Mouse (Mus musculus) spleen, postnatal 36 days (tissue): ENCODE data around the gene Crybg1.
"Not testable (repeated sequence)": the region's sequence is repeated elsewhere in the genome, so short reads cannot be mapped to it uniquely, and the experiment has no call there.

Experiments
- DNase-seq, 2 experiments: peaks; one replicate each; pipeline ENCODE4 v3.0.0; 2022; ENCODE audit warnings: low spot score in 2 of 2, mixed read lengths in 1 of 2

Gene Crybg1

DNA sequence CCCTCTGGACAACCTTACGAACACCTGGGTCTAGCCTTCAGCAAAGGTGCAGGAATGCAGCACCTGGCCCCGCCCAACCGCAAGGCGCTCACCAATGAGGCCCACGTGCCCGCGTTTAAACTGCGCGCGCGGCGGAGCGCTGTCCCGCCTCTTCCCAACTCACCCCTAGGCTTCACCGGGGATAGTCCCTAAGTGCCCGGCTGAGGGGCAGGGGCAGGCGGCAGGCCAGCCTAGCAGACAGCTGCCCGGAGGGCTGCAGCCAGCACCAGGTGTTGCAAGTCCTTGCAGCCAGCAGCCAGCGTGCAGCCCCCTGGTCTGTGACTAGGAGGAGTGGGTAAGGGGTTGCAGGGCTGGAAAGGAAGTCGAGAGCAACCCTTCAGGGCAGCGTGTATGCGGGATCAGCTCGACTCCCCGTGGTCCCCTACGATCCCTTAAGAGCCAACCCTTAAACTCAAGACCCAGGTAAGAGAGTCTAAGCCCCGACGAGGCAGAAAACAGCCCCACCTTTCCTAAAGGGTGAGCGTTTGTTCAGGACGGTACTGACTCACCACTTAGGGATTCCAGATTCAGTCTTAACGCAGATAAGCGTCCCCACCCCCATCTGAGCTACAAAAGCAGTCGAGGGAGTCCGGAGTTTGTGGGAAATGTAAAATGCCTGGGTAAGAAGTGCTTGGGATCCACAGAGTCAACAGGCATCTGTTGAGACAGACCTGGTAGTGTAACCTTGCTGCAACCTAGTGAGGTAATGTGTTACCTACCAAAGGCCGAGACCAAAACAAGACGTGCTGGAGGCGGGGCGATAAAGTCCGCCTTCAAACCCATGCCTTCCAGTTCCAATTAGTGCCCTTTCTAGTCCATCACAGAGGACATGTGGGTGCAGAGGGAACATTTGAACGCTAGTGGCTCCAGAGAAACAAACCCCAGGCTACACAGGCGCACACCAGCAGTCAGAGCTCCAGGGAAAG, 142.7 kb downstream of the Crybg1 start:
- peak; percentile 31 to 41 for DNase-seq

DNA sequence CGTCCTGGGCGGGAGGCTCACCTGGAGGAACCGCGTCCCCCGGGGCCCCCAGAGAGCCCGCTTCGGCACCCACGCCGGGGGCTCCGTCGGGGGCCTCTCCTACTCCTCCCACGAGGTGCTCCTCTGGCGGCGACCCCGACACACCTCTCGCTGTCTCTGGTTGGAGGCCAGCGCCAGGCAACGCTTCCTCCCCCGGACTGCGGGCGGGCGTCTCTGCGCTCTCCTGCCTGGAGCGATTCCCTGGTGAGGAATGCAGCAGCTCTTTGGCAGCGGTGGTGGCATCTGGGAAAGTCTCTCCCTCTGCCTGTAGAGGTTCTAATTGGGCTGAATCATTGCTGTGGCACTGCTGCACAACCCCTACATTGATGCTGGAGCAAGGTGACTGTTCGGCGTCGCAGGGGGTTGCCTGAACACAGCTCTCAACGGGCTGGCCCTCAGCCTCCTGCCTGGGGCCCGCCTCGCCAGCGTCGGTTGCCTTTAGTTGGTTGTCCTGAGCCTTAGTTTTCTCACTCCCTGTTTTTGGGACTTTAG, 144.4 kb downstream of the Crybg1 start:
- peak in 1 of 2 experiments; percentile 8 for DNase-seq

DNA sequence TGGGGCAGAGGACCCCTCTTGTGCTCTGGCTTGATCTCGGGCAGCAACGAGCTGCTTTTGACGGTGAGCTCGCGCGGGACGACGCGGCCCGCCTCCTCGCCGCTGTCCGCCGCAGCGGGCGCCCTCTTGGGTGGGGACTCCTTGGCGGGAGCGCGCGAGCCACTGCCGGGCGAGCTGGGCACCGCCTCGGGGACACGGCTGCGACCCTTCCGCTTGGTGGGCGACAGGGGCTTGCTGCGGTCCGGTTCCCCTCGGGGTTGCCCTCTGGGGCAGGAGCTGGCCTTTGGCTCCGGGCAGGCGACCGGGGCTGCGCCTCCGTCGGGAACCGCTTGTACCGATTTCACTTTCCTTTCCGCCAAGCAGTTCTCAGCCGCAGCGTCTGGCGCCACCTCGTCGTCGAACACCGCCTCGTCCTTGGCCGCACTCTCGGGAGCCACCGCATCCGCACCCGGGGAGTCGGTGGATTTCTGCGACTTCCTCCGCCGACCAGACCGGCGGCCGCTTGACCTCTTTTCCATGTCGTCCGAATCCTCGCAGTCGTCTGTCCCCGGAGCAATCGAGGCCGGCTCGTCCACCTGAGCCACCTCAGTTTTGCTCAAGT, 145.0 kb downstream of the Crybg1 start:
- peak; percentile 77 for DNase-seq

DNA sequence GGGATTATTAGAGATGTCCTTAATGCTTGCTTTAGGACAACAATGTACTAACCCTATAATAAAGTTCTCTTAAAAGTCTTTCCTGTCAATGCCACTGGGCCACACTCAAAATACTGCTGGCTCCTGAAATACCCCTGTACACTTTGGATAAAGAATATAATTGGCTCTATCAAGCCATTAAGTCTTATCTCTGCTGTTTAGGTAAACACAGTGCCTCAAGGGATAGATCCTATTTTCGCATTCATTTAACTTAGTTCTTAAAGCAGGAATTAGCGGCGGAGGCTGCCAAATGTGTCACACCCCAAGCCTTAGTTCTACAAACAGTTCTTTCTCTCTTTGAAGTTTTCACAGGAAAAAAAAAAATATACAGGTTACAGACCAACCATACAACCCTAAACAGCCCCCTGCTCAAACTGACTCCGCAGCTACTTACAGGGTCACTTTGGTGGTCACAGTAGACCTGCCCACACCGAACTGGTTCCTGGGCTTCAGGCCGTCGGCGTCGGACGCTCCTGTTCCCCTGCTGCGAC, 145.6 kb downstream of the Crybg1 start:
- no peak for DNase-seq

DNA sequence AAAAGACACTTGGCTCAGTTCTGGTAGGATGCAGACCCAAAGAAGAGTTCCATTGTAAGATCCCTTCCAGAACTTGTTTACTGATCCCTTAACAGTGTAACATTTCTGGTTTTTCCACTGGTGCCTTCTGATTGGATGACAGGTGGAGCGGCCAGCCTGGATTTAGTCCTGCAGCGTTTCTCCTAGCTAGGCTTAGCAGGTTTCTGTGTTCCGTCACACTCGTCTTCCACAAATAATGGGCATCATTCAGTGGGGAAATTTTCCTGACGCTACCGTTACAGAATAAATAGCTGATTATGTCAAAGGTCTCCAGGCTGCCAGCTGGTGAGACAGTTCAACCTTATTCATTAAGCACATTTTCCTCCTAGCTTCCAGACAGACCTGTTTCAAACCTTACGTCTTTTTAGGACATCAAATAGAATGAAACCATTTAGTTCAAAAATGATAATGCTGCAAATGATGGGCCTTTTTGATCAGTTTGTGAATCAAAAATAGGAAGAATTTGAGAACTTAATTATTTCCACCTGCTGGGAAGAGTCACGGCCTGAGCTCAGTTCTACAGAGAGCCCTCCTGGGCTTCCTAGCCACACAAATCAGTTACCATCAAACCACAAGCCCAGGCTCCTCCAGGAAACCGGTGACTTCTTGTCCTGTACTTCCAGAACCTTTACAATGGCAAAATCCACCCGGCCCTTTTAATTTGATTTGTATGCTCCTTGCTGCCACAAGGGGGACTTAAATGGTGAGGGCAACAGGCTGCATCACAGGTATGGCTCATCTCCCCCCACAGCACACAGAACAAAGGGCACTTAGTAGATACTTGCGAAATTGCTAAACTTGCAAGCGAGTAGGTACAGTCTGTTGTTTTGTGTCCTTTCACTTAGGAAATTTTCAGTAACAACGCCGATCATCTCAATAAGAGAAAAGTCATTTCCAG, 146.4 kb downstream of the Crybg1 start:
- peak; percentile 42 to 51 for DNase-seq

DNA sequence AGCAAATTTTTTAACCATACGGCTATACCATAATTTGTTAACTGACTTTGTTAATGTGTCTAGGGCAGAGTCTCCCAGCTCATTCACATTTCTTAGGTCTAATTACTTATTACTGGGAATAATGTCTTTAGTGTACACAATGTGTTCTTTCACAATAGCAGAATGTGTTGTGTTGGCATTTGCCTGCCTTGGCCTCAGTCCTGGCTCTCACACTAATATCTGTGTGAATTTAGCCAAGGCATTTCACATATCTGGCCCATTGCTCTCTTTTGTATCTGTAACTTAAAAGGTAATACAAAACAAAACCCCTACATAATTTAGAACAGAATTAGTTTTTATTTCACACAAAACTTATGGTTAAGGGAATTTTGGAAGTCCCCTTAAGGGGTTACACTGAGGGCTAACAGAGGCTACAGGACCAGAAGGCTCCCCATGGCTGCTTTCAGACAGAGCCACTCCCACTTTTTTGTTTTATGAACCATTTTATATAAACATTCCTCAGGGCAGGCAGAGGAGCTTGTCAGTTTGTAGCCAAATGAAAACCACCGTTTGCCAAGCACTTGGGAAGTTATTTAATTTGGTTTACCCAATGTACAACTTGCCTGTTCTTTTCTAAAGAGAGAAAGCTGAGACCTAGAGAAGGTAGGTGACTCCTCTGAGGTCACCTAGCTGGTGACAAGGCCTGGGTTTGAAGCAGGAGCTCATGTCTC, 148.3 kb downstream of the Crybg1 start:
- no peak for DNase-seq

DNA sequence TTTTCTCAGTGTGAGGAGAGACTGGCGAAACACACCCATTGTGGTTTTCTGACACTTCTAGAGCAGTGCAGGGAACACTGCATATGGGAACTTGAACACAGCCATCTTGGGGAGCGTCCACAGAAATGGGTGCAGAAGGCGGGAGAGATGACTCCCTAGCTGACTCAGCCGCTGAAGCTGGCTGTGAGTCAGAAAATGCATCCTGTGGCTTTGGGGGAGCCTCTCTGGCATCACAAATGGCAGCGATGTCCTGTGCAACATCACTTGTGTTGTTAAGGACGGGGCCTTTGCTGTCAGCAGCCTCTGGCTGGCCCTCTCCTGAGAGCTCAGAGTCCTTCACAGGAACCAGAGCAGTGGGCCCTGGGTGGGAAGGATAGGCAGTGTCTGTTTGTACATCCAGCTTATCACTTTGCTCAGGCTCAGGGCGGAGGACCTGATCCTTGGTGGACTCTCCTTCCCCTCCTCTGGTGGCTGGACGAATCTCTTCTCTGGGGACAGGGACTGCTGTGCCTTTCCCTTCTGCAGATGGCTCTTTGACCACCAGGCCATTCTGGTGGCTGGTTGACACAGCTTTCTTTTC, 150.1 kb downstream of the Crybg1 start:
- DNase-seq = no peak

DNA sequence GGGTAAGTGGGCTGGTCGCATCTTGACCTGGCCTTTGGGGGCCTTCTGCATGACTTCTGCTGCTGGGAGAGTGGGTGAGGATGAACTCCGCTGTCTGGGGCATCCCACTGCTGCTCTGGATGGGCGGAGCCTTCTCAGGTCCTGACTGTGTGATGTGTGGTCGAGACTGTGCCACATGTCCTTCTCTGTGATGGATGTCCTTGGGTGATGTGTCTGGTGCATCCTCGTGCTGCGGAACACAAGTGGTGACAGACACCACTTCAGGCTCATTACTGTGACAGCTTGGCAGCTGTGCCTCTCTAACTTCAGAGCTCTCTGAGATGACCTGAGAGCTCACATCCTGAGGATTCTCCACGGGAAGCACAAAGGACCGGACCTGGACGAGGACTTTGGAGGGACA, 150.6 kb downstream of the Crybg1 start:
- no peak for DNase-seq

DNA sequence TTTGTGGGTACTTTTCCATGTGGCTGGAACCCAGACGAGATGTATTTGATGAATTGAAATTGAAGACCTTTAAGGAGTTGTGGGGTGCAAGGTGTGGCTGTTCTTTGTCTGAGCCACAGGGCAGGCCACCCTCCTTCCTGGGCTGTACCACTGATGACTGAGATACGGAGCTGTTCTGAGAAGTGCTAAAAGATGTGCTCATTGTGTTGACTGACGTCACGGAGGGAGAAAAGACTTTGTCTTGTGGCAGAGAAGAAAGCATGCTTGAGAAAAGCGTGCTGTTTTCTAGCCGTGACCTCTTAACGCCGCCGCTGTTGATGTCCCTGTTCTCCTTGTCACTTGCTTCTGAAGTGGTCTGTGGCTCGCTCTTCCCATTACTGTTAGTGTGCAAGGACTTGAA, 151.4 kb downstream of the Crybg1 start:
- peak; percentile 51 to 52 for DNase-seq

DNA sequence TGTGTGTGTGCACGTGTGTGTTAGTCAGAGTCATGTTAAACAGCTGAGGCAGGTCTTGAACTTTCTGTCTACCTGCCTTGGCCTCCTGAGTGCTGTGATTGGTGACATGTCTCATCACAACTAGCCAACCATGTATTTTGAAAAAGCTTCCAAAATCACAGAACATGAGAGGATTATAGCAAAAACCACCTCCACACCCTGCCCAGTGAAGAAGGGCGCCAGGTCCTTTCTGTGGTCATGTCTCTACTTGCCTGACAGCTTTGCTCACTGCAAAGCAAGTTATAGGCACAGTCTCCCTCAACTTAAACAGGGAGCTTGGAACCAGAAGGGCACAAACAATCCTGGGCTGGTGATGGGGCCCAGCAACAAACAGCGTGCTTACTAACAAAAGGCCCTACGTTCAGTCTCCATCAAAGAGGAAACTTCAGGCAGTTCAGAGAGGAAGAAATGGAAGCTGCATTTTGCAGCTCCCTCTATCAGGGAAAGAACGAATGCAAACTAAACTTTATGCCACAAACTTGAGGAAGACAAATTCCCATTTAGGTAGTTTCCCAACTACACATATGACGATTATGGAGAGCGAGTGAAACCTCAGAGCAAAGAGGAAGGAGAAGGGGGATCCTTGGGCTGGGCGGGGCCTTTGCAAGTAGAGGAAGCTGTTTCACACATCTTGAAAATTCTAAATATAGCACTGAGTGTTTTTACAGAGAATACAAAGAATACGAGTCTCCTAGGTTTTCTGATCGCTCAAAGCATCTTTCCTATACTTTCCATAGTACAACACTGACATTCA, 152.6 kb downstream of the Crybg1 start:
- peak; percentile 82 to 86 for DNase-seq

DNA sequence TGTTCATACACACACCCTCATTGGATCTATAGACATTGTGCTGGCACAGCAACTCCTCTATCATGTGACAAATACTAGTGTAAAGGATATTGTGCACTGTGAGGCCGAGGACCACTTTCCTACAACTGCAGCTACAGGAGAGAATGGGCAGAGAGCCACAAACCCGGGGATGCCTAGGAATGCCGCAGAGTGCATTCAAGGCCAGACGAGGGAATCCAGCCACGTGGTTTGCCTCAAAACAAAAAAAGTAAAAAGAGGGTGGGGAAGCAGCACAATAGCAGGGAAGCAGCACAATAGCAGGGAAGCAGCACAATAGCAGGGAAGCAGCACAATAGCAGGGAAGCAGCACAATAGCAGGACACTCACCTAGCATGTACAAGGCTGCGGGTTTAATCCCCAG, 155.5 kb downstream of the Crybg1 start:
- no peak for DNase-seq

DNA sequence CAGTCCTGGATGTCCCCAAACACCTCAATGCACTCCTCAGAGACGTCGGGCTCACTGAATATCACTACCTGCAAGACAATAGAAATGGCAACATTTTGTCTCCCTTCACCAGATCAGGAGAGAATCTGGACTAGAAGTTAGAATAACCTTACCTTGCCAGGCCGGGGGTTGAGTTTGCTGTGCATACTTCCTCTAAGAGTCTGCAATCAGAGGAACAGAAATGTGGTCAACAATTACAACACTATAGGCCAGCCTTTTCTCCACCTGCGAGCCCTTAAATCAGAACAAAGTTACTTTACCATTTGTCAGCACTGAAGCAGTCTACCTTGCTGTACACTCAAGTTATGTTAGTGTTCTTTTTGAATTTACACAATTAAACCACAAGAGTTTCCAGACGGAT, 156.1 kb downstream of the Crybg1 start:
- DNase-seq = peak in 1 of 2 experiments; percentile 26

DNA sequence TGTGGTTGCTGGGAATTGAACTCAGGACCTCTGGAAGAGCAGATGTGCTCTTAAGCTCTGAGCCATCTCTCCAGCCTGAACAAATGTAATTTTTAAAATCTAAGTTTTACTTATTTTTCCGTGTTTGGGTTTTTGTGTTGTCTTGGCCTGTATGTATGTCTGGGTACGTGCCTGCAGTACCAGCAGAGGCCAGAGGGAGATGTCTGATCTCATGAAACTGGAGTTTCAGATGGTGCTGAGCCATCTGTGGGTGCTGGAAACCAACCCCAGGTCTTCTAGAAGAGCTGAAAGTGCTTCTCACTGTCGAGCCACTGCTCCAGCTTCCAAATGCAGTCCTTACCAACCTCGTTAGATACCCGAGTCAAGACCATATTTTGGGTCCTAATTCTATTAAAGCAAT, 157.4 kb downstream of the Crybg1 start:
- no peak for DNase-seq

DNA sequence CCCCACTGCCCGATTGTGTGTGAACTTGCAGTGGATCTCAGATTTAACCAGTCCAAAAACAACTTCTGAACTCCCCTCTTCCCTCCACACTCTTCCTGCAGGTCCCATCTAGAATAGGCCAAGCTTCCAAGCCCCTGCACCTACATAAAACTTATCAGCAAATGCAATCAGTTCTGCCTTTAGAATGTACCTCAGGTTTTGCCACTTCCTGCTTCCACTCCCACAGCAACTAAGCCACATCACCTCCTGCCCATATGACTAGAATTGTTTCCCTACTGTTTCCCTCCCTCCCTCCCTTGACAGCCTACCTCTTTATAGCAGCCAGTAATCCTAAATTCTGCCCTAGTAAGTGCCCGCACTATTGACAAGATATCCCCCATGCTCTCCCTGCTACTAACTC, 164.8 kb downstream of the Crybg1 start:
- DNase-seq = no peak

DNA sequence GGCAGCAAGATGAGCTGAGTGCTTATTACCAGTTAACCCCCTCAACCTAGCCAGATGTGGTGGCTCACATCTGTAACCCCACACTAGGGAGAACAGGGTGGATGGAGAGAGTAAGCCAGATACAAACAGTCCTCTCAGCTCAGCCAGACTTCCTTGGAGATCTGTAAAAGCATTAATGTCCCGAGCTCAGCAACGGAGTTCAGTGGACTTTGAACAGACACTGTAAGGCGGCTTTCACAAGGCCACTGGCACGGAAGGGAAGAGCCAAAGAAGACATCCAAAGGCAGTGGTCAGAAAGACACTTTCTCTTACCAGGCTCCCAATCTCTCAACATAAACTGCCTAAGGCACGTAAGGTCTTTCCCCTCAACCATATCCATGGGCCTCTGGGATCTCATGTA, 165.4 kb downstream of the Crybg1 start:
- DNase-seq = no peak

DNA sequence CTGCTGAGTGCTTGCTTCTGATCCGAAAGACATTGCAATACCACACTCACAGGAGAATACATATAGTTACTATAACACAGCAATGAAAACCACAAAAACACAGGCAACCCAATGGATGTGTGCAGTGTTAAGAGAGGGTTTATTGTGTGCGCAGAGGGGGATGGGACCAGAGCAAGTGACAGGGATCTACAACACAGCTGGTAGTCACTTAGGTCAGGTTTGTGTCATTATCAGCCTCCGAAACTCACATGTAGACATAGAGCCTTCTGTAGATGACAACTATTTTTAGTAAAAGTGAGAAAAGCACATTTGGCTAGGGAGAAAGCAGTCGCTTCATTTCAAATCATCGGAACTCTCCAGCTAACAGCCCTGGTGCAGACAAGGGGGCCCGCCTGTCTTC, 166.2 kb downstream of the Crybg1 start:
- DNase-seq = no peak

DNA sequence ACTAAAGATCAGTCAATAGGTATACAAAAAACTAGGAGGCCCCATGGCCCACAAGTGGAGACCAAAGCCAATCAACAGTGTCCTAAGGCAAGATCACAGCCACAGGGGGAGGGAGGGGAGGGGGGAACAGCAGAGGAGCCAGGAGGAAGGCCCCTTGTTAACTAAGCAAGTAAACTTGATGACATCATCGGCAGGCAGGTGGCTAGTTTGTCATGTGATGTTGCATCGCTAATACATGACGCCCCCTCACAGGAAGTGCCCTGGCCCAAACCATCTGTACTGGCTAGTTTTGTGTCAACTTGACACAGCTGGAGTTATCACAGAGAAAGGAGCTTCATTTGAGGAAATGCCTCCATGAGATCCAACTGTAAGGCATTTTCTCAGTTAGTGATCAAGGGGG, 167.9 kb downstream of the Crybg1 start:
- not testable (repeated sequence) for DNase-seq

DNA sequence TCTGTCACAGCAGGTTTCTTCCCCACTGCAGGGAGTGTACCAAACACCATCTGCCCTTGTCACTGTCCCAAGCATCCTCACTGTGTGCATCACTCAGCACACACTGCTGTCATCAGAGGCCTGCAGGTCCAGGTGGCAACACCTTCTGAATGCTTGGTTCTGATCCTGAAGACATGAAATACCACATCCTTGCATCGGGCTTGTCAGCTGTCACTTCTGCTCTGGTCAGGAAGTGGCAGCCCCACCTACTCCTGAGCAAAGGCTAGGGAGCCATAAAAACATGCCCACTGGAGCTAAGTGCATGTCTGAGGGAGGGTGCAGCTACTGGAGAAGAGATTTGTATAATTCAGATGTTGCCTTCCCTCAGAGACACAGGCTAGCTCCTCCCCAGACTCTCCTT, 168.6 kb downstream of the Crybg1 start:
- no peak for DNase-seq

DNA sequence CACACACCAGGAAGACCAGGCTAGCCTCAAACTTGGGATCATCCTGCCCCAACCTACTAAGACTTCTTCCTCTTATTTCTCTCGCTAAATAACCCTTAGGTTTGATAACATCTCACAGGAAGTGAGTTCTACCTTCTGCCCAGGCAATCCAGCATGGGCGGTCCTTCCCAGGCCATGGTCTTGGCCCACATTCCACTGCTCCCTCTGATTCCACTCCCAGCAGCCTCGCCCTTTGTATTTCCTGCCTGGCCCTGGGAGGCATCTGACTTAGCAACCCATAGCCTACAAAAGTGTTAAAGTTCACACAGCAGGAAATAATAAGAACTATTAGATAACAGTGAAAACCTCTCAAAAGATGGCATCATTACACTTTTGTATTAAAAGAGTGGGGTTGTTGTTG, 171.3 kb downstream of the Crybg1 start:
- no peak for DNase-seq

DNA sequence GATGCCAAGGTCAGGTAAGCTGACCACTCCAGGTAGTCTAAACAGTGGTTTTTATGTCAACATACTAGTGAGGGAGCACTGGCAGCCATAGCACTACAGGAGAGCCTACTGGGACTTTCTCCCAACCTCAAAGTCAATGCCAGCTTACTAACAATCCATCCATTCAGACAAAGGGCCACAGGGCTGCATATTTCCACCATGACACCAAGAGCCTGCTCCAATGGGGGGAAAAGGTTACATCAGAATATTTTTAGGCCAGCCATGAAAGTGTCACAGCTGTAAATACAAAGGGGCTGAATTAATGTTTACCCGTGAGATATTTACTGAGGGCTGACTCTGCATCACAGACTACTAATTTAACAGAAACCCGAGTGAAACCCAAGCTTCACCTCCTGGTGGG, 175.4 kb downstream of the Crybg1 start:
- no peak for DNase-seq
